Mouse (Mus musculus) adrenal gland, postnatal 36 days (tissue): ENCODE measurements around the gene Kcnt2. TPM values are rescaled to one million over a fixed set of nuclear protein-coding genes. Genes with fewer than 3 reads are reported as not detected.

Experiments
- DNase-seq, 2 experiments: peaks; one replicate each; pipeline ENCODE4 v3.0.0; 2021; ENCODE audit warnings: mixed read lengths in 1 of 2
- long read RNA-seq, 2 experiments: library from polyadenylated mRNA; stranded (forward); transcript quantifications; one replicate each; pipeline ENCODE4 v2.0.0; 2021; ENCODE audit warnings: borderline sequencing depth in 2 of 2
- total RNA-seq, 2 experiments: library from RNA; stranded (reverse); gene quantifications; 2 replicates each; pipeline ENCODE4 v1.2.3; 2021

The Kcnt2 gene
- 1 to 10 TPM; 1.6 to 1.8 TPM for total RNA-seq
- long read RNA-seq, experiment 1 = 0 reads
- long read RNA-seq, experiment 2, partial matches to known transcripts = 0 of 2 reads
- long read RNA-seq, experiment 2, other reads (novel, unspliced or antisense) = 2 of 2 reads

DNA sequence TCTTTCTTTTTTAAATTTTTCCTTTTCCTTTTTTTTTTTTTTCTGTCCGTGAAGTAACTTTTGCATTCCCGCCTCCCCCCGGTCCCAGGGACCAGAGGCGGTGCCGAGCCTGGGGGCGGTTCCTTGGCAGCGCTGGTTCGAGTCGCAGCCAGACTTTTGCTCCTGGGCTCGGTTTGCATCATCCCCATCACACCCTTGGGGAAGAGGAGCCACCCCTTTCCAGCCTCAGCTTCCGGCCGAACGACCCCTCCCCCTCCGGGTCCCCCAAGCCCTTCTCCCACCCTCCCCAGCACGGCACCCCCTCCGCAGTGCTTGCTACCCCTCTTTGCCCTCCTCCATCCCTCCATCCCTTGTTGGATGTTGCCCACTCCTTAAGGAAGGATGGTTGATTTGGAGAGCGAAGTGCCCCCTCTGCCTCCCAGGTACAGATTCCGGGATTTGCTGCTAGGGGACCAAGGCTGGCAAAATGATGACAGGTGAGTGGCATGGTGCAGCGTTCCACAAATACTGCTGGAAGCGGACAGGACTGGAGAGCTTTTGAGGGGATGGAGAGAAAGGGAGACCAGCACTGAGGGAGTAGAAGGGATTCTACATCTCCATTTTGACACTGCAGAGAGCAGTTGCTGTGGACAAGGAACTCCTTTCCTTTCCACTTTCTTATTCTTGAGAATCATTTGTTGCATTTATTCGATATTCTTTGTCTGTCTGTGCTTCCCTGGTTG, at the start of gene Kcnt2:
TSS of gene Kcnt2 (plus strand) at position 283 of the 722 bp plus-strand sequence.
- peak; percentile 22 to 43 for DNase-seq

- no peak for DNase-seq
Measured at GRCm38 (mm10) chr1:140205329-140205728, 40.6 kb upstream of the Kcnt2 start.

GRCm38 (mm10) chr1:140225221-140225620, 20.7 kb upstream of the Kcnt2 start:
- DNase-seq = no peak

GRCm38 (mm10) chr1:140226673-140227072, 19.3 kb upstream of the Kcnt2 start:
- no peak for DNase-seq

- peak; percentile 34 to 39 for DNase-seq
Measured at GRCm38 (mm10) chr1:140245465-140245864, 493 bp upstream of the Kcnt2 start.

GRCm38 (mm10) chr1:140264696-140265095, 18.7 kb downstream of the Kcnt2 start:
- DNase-seq = peak; percentile 1 to 13

GRCm38 (mm10) chr1:140266047-140266446, 20.1 kb downstream of the Kcnt2 start:
- no peak for DNase-seq

DNA sequence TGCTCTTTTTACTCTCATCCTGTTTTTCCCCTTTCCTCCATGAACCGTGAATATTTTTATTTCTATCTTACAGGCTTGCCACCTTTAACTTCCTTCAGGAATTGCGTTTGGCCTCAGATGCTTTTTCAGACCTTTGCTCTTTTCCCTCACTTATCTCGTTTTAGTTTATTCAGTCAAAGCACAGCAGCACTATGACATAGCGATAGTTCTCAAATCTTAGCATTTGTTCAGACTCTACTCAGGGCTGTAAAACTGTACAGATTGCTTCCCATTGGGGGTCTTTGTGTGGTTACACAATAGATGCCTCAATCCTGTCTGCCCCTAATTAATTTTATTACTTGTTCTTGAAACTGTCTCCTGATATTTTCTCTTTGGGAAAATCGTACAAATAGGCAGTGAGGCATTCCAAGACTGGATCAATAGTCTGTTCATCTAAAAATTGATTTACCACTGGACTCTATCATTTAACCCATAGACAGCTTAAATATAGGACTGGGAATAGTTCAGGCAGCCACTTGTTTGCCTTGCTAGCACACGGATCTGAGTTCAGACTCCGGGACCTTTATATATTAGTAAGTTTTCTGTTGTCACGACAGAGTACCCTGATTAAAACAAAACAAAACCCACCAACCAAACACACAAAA, 20.8 kb downstream of the Kcnt2 start:
- DNase-seq = no peak

- DNase-seq = no peak
Measured at GRCm38 (mm10) chr1:140267288-140267687, 21.3 kb downstream of the Kcnt2 start.

DNA sequence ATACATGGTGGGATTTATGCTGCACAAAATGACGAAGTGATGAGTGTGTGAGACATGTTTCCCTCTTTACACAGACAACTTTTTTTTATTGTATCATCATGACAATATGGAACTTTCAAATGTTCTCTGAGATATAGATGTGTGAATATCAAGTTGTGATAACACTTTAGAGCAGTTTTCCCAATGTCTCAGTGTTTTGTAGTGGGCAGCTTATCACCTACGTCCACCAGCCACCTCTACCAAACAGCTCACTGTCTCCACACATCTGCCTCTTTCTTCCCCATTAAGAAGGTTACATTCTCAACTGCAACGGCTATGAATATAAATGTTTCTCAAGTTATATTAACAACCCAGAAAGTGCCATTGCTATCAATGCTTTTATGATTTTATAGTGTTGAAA, 27.7 kb downstream of the Kcnt2 start:
- DNase-seq = no peak

DNA sequence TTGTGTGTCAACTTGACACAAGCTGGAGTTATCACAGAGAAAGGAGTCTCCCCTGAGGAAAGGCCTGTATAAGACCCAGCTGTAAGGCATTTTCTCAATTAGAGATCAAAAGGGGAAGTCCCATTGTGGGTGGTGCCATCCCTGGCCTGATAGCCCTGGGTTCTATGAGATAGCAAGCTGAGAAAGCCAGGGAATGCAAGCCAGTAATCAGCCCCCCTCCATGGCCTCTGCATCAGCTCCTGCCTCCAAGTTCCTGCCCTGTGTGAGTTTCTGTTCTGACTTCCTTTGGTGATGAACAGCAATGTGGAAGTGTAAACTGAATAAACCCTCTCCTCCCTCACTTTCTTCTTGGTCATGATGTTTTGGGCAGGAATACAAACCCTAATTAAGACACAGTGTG, 29.9 kb downstream of the Kcnt2 start:
- no peak for DNase-seq

- DNase-seq = no peak
Measured at GRCm38 (mm10) chr1:140293140-140293539, 47.2 kb downstream of the Kcnt2 start.

DNA sequence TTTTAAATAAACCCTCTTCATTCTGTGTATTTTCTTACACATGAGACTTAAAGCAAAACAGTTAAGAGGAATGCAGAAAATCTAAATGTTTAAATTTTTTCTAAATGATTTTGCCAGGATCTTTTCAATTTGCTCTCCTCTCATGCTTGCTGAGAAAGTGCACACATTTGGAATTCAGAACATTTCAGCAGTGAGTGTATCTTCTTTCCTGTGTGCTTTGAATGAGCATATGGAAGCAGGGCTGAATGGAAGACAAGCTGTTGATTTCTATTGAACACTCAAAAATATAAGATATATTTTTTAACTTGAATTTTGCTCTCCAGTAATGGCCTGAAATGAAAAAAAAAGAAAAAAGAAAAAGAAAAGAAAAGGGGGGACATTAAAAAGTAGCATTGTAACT, 49.5 kb downstream of the Kcnt2 start:
- no peak for DNase-seq

- no peak for DNase-seq
Measured at GRCm38 (mm10) chr1:140304244-140304643, 58.3 kb downstream of the Kcnt2 start.

GRCm38 (mm10) chr1:140305344-140305743, 59.4 kb downstream of the Kcnt2 start:
- DNase-seq = no peak

DNA sequence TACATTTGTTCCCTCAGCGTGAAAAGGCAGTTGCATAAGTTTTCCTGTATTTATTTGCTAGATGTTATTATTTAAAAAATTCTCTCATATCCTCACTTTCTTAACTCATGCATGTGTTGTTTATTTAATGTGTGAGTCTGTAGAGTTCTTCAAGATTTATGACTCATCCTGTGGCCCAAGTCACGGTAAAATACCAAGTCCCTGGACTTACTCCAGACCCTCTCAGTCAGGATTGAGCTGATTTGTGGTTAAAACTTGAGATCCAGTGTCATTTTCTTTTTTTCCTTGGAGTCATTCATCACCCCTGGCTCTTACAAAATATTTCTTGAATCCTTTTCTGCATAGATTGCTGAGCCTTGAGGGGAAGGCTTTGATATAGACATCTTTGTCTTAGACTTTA, 60.4 kb downstream of the Kcnt2 start:
- DNase-seq = peak in 1 of 2 experiments; percentile 26

GRCm38 (mm10) chr1:140310739-140311138, 64.8 kb downstream of the Kcnt2 start:
- DNase-seq = no peak

- DNase-seq = no peak
Measured at GRCm38 (mm10) chr1:140325088-140325487, 79.1 kb downstream of the Kcnt2 start.

GRCm38 (mm10) chr1:140326709-140327108, 80.8 kb downstream of the Kcnt2 start:
- no peak for DNase-seq

DNA sequence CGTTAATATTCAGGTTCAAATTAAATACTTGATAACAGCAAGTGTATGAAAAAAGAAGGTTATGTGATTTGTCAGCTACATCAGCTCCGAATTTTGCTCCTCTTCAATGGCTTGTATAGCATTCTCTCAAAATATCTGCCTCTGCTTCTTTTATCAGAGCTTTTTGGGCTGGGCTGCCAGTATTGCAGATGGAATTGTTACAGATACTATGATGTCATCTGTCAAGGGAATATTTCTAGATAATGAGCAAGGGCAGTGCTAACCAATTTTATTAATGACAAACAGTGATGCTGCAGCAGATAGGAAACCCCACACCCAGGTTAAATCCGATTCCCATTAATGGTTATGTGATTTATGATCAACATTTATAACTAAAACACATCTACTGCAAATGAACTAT, 87.7 kb downstream of the Kcnt2 start:
- DNase-seq = no peak

GRCm38 (mm10) chr1:140338417-140338816, 92.5 kb downstream of the Kcnt2 start:
- no peak for DNase-seq

DNA sequence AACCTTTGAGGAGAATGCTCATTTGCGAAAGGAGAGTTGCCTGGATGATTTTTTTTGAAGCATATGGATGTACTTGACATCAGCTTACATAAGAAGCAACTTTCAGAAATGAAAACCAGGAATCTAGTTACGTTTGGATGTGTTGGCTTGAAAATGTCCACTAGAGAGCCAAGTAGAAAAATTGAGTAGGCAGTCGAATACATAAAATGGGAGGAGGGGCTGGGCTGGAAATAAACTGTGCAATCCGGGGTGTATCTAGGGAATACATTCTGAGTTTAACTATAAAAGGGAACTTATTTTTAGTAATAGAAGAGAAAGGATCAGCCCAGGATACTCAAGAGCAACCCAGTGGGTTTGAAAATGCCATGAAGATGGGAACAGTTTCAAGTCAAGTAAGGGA, 93.4 kb downstream of the Kcnt2 start:
- no peak for DNase-seq

- no peak for DNase-seq
Measured at GRCm38 (mm10) chr1:140364787-140365186, 118.8 kb downstream of the Kcnt2 start.

DNA sequence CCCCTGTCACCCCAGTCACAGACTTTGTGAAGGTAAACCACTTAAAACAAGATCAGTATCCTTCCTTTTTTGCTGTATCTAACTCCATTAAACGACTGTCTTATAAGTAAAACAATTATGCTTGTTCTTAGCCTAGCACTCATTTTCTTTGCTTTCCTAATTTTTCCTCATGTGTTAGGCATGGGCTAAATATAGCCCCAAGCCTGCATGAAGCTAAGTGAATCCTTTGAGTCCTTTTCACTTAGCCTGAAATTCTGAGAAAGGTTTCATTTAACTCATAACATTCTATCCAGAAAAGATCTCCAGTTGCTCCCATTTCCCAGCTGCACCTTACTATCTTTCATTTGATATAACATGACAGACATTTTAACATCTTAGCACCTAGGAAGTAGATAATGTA, 127.6 kb downstream of the Kcnt2 start:
- no peak for DNase-seq
